Mouse (Mus musculus) embryonic facial prominence, embryonic 11.5 days (tissue): ENCODE measurements around the gene Lrrc20. TPM values are rescaled to one million over a fixed set of nuclear protein-coding genes. Genes with fewer than 3 reads are reported as not detected.

Experiments
- ATAC-seq: fragments of 200-750 bp; cut with Nextera tagmentation; replicated peaks from 2 replicates; pipeline ENCODE4 v1.8.0; 2017; ENCODE audit warnings: low read depth; ENCODE audit not compliant: insufficient number of reproducible peaks, low FRiP score, low TSS enrichment
- DNase-seq: peaks from one replicate; pipeline ENCODE4 v3.0.0-alpha.2; 2015; ENCODE audit warnings: low spot score
- H3K27ac ChIP-seq: fragments of 300-500 bp; sonication (generic); replicated peaks from 2 replicates; pipeline ENCODE4 v1.5.1; 2014; ENCODE audit warnings: mild to moderate bottlenecking, low read depth, low read length, control low read depth
- H3K27me3 ChIP-seq: fragments of 300-500 bp; sonication (generic); 2 replicates; pipeline ENCODE4 v1.6.1; 2014; ENCODE audit warnings: mild to moderate bottlenecking, low read length, moderate library complexity, mixed read lengths; ENCODE audit not compliant: control insufficient read depth, insufficient read depth
- H3K36me3 ChIP-seq: fragments of 300-500 bp; sonication (generic); replicated peaks from 2 replicates; pipeline ENCODE4 v1.6.1; 2014; ENCODE audit warnings: low read depth, mild to moderate bottlenecking, low read length, moderate library complexity, mixed read lengths; ENCODE audit not compliant: control insufficient read depth, insufficient read depth
- H3K4me1 ChIP-seq: fragments of 300-500 bp; sonication (generic); 2 replicates; pipeline ENCODE4 v1.6.1; 2014; ENCODE audit warnings: low read length, mixed read lengths; ENCODE audit not compliant: control insufficient read depth, insufficient read depth
- H3K4me2 ChIP-seq: fragments of 300-500 bp; sonication (generic); 2 replicates; pipeline ENCODE4 v1.6.1; 2014; ENCODE audit warnings: low read depth, mild to moderate bottlenecking, control low read depth, low read length, moderate library complexity
- H3K4me3 ChIP-seq: fragments of 300-500 bp; sonication (generic); 2 replicates; pipeline ENCODE4 v1.5.1; 2014; ENCODE audit warnings: low read depth, low read length, control low read depth
- H3K9ac ChIP-seq: fragments of 300-500 bp; sonication (generic); replicated peaks from 2 replicates; pipeline ENCODE4 v1.6.1; 2014; ENCODE audit warnings: mild to moderate bottlenecking, control low read depth, low read length
- H3K9me3 ChIP-seq: fragments of 300-500 bp; sonication (generic); replicated peaks from 2 replicates; pipeline ENCODE4 v1.6.1; 2016; ENCODE audit warnings: mild to moderate bottlenecking, low read length, inconsistent platforms, mixed read lengths; ENCODE audit not compliant: control insufficient read depth
- WGBS: fragments of 180-500 bp; shearing (Covaris S2); extraction: QIAGEN DNeasy Blood & Tissue Kit; methylation state at CpG from one replicate; pipeline ENCODE4 v1.1.7; 2014; 5-methylcytosine and 5-hydroxymethylcytosine counted together
- polyA plus RNA-seq: library from polyadenylated mRNA; unstranded; fragments of >200 nt; fragmentation: Nextera tagmentation; extraction: Ambion mirVana; gene quantifications from 2 replicates; pipeline ENCODE4 v1.2.1, GENCODE M21; 2014

Lrrc20 gene
- polyA plus RNA-seq, 1 experiment from 2014 or later = 11.1 TPM

DNA sequence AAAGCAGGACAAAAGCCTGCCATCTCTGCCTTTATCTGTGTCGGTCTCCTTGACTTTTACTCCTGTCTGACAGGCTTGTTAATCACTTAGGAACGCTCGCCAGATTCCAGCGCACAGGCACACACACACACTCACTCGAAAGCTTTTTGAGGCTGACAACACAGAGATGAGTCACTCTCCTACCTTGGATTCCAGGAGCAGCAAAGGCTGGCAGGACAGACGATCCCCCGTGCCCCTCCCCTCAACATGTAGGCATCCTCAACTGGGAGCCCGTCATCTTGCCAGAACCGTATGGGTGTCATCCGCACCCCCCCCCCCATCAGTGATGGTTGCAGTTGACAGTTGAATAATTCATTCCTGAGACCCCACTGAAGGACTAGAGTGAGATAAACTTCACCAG, 94.6 kb downstream of the Lrrc20 start:
- Histone ChIP-seq H3K27me3 (no peaks in the 10 kb centered on the region), H3K4me2 (no peak overlapping the region), H3K9me3 (no peaks in the 10 kb centered on the region), H3K4me1 (no peaks in the 10 kb centered on the region), H3K4me3 (no peak overlapping the region), H3K36me3 (no peaks in the 10 kb centered on the region), H3K27ac (no peak overlapping the region), H3K9ac (no peak overlapping the region)
- 56% methylated on average over 10 of the region's 10 CpGs for WGBS
- peak; percentile 4 for DNase-seq
- ATAC-seq = no peak

DNA sequence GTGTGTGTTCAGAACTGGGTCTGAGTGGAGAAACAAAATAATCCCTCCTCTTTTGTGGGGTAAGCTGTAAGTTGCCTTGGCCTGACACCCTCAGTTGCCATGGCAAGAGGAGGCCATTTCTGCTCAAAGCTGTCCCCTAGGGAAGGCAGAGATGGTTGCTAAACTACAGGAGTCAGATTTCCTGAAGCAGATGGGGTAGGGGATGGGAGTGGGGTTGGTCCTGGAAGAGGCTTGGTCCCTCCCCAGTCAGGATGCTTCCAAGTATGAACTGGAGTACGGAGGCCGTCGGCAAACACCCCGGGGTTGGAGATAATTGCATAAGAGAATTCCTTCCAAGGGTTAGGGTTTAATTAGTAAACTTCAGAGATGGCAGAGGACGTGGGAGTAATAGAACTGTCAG, 96.5 kb downstream of the Lrrc20 start:
- WGBS = 59% methylated on average over 5 of the region's 5 CpGs
- H3K4me2 ChIP-seq = no peak overlapping the region
- no peaks in the 10 kb centered on the region for H3K4me1 ChIP-seq
- DNase-seq (no peak), ATAC-seq (no peak)
- no peaks in the 10 kb centered on the region for H3K27me3 ChIP-seq
- no peak overlapping the region for H3K4me3 ChIP-seq
- H3K27ac ChIP-seq = no peak overlapping the region
- no peaks in the 10 kb centered on the region for H3K9me3 ChIP-seq
- no peaks in the 10 kb centered on the region for H3K36me3 ChIP-seq
- H3K9ac ChIP-seq = no peak overlapping the region

- Histone ChIP-seq H3K36me3 (peaks cover 3% of the 10 kb centered on the region; the same call in 1 of the 2 replicates), H3K9ac (no peak overlapping the region), H3K4me2 (no peak overlapping the region), H3K4me3 (no peak overlapping the region), H3K27ac (no peak overlapping the region), H3K27me3 (no peaks in the 10 kb centered on the region), H3K9me3 (no peaks in the 10 kb centered on the region), H3K4me1 (no peaks in the 10 kb centered on the region)
- ATAC-seq = no peak
- DNase-seq = no peak
- WGBS = 79% methylated on average over 13 of the region's 13 CpGs
Observed at GRCm38 (mm10) chr10:61576120-61576767, 100.6 kb downstream of the Lrrc20 start.

DNA sequence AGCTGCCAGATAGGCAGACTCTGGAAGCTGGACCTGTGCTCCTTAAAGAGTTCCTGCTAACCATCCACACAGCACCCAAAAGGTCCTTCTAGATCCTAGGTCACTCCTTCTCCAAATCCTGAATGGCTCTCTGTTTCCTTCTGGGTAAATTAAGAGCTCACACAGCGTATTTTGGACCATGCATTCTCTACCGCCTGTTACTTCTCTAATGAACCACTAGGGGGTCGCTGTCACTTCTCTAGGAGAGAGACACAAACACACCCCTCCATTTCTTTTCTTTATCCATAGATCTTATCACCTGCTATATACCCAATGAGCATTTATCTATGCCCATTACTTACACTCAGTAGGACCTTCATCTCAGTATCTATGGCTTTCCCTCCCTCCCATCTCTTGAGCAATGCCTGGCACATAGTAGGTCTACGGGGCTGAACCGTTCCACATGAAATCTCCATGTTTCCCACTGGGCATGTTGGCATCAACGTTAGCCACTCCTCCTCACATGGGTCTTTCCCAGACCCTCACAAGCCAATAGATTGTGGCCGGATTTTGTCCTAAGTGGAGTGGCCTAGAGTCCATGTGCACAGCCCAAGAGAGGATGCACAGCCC, 111.7 kb downstream of the Lrrc20 start:
- no peak for ATAC-seq
- Histone ChIP-seq H3K4me1 (no peaks in the 10 kb centered on the region), H3K4me2 (no peak overlapping the region), H3K9ac (no peak overlapping the region), H3K36me3 (no peaks in the 10 kb centered on the region), H3K9me3 (no peaks in the 10 kb centered on the region), H3K27ac (no peak overlapping the region), H3K27me3 (no peaks in the 10 kb centered on the region), H3K4me3 (no peak overlapping the region)
- no peak for DNase-seq
- 81% methylated on average over 7 of the region's 7 CpGs for WGBS

DNA sequence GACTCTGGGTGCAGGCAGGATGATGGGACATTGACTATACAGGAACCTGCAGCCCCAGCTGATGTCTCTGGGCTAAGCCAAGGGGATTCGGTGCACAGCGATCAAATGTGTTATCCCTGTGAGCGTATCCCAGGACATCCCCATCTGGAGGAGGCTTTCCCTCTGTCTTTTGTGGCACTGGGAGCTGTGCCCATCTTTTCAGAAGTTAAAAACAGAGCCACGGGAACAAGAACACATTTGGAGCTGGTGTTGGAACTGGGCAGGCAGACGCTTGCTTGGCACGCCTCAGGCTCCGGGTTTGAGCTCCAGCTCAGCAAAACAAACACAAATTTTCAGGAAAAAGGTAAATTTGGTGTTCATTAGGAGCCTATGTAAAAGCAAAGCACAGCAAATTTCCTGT, 122.4 kb downstream of the Lrrc20 start:
- ATAC-seq = no peak
- peaks cover 4% of the 10 kb centered on the region; the same call in 1 of the 2 replicates for H3K4me1 ChIP-seq
- H3K27me3 ChIP-seq = peaks cover 26% of the 10 kb centered on the region
- no peak overlapping the region for H3K4me3 ChIP-seq
- H3K9ac ChIP-seq = no peak overlapping the region
- no peak for DNase-seq
- no peaks in the 10 kb centered on the region for H3K36me3 ChIP-seq
- no peaks in the 10 kb centered on the region for H3K9me3 ChIP-seq
- H3K4me2 ChIP-seq = no peak overlapping the region
- 79% methylated on average over 7 of the region's 7 CpGs for WGBS
- no peak overlapping the region for H3K27ac ChIP-seq

DNA sequence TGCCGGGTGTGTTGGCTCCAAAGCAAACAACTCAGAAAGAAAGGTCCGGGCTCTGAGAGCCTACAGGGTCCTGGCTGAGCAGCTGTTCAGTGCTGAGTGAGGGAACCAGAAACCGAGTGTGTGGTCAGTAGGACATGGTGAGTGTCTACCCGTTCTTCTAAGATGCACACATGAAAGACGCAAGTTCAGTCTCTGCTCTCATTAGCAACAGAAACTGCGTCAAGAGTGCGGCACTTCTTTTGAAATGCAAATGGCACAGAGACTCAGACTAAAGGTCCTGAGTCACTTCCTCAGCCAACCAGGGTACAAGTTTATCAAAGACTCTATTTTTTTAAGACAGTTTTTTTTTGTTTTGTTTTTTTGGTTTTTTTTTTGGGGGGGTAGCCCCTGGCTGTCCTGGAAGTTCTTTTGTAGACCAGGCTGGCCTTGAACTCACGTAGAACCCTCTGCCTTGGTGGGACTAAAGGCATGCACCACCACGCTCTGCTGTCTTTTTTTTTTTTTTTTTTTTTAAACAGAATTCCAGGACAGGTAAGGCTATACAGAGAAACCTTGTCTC, 124.0 kb downstream of the Lrrc20 start:
- Histone ChIP-seq H3K9ac (no peak overlapping the region), H3K27me3 (peaks cover 15% of the 10 kb centered on the region), H3K9me3 (no peaks in the 10 kb centered on the region), H3K4me1 (peaks cover 4% of the 10 kb centered on the region; the same call in 1 of the 2 replicates), H3K36me3 (no peaks in the 10 kb centered on the region), H3K27ac (no peak overlapping the region), H3K4me2 (no peak overlapping the region), H3K4me3 (no peak overlapping the region)
- DNase-seq (no peak), ATAC-seq (no peak)
- 65% methylated on average over 9 of the region's 9 CpGs for WGBS

GRCm38 (mm10) chr10:61602283-61603033, 126.9 kb downstream of the Lrrc20 start:
- ATAC-seq = no peak
- WGBS = 13% methylated on average over 14 of the region's 14 CpGs
- H3K4me2 ChIP-seq = no peak overlapping the region; the same call in 1 of the 2 replicates

More at GRCm38 (mm10) chr10:61602283-61603033, 126.9 kb downstream of the Lrrc20 start:
- peak; percentile 85 for DNase-seq
- Histone ChIP-seq H3K27ac (no peak overlapping the region), H3K27me3 (0 out of 2 replicates have a peak, but pooled peaks cover 4% of the 10 kb centered on the region), H3K4me1 (no peaks in the 10 kb centered on the region), H3K9me3 (no peaks in the 10 kb centered on the region), H3K9ac (no peak overlapping the region), H3K36me3 (no peaks in the 10 kb centered on the region), H3K4me3 (no peak overlapping the region)
